Comparison of ENCODE assay signal across 8 mouse cellular contexts in the genomic region with DNA sequence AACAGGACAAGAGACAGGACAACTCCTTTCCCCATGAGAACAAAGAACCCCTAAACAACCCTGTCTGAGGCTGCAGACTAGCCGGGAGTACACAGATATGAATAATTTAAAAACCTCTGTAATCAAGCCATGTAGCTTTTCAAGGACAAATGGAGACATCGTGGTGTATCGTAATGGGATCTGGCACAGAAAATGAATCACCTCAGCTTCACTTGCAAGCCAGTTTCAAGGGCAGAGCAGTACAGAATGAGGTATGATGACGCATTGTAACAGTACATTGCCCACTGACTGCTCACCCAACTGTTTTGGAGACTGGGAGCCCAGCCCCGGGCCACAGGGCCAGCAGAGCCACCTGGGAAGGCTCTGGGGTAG. TPM values are rescaled to one million over a fixed set of nuclear protein-coding genes. Genes with fewer than 3 reads are reported as not detected.
DNase-seq lines count a peak whose midpoint lies in the region; ATAC-seq and TF ChIP-seq lines count a peak whose summit lies in the region.
"Had no signal": no experiment of that assay in that cellular context is flagged by ENCODE, and none has a peak within 500 bp of the region (broad histone marks: within the 10 kb centered on the region; RNA-seq: fewer than 3 reads in every experiment).

No protein-coding gene starts in this region.

- WGBS in lung, postnatal 0 days, result 55% methylated on average over 5 of the region's 5 CpGs
- 78% methylated on average over 5 of the region's 5 CpGs for WGBS in heart, embryonic 12.5 days
- 42% methylated on average over 5 of the region's 5 CpGs for WGBS in intestine, postnatal 0 days
- 65% methylated on average over 5 of the region's 5 CpGs for WGBS in stomach, embryonic 16.5 days

- H3K4me2 ChIP-seq in lung, postnatal 0 days (replicated peaks; ENCODE audit: low read depth, low read length), result no peak overlapping the region
- H3K4me2 ChIP-seq in heart, embryonic 12.5 days, result no peak overlapping the region
- no peak overlapping the region for H3K4me2 ChIP-seq in intestine, postnatal 0 days (replicated peaks; ENCODE audit: low read depth)
- no peak overlapping the region for H3K4me2 ChIP-seq in stomach, embryonic 16.5 days (ENCODE audit: low read depth, low read length)

- ATAC-seq in lung, postnatal 0 days, result peak; percentile 69
- no peak for ATAC-seq in heart, embryonic 12.5 days (ENCODE audit: insufficient number of reproducible peaks, low FRiP score)
- no peak for ATAC-seq in intestine, postnatal 0 days
- no peak for ATAC-seq in stomach, embryonic 16.5 days (ENCODE audit: insufficient read depth, low FRiP score)

- no peak for TF ChIP-seq EP300 in lung, postnatal 0 days (IDR thresholded peaks at IDR 0.05)

- peak; percentile 56 for DNase-seq in lung, postnatal 0 days (ENCODE audit: low spot score)
- DNase-seq in lung, postnatal 36 days, result no peak
- no peak for DNase-seq in right cerebral cortex, postnatal 10 days (ENCODE audit: low spot score in 2 of 2)
- no peak for DNase-seq in right cerebral cortex, postnatal 14 days

- H3K9ac ChIP-seq in lung, postnatal 0 days (replicated peaks; ENCODE audit: low read depth), result no peak overlapping the region
- peak overlapping the region; percentile 26; the same call in 1 of the 2 replicates for H3K9ac ChIP-seq in heart, embryonic 12.5 days
- H3K9ac ChIP-seq in intestine, postnatal 0 days (ENCODE audit: low read depth, low read length), result no peak overlapping the region
- no peak overlapping the region for H3K9ac ChIP-seq in stomach, embryonic 16.5 days (ENCODE audit: low read length)

- no peak overlapping the region for H3K27ac ChIP-seq in lung, postnatal 0 days (ENCODE audit: low read length)
- peak overlapping the region; percentile 55 for H3K27ac ChIP-seq in heart, embryonic 12.5 days (ENCODE audit: poor library complexity, severe bottlenecking)
- peak overlapping the region; percentile 28; the same call in 1 of the 2 replicates for H3K27ac ChIP-seq in intestine, postnatal 0 days (ENCODE audit: low read depth, low read length)
- H3K27ac ChIP-seq in stomach, embryonic 16.5 days (ENCODE audit: low read length), result peak overlapping the region; percentile 68

- TF ChIP-seq CTCF in lung, postnatal 0 days (IDR thresholded peaks at IDR 0.05), result no peak
- TF ChIP-seq CTCF in intestine, postnatal 0 days (IDR thresholded peaks at IDR 0.05; ENCODE audit: low read depth), result no peak

- H3K36me3 ChIP-seq in lung, postnatal 0 days (ENCODE audit: insufficient read depth, low read length), result no peaks in the 10 kb centered on the region
- no peaks in the 10 kb centered on the region for H3K36me3 ChIP-seq in heart, embryonic 12.5 days
- H3K36me3 ChIP-seq in intestine, postnatal 0 days (ENCODE audit: control insufficient read depth, insufficient read depth), result no peaks in the 10 kb centered on the region
- H3K36me3 ChIP-seq in stomach, embryonic 16.5 days (ENCODE audit: control insufficient read depth, insufficient read depth, low read length), result no peaks in the 10 kb centered on the region

- no peaks in the 10 kb centered on the region for H3K27me3 ChIP-seq in lung, postnatal 0 days (replicated peaks; ENCODE audit: insufficient read depth, low read length)
- H3K27me3 ChIP-seq in heart, embryonic 12.5 days (replicated peaks), result no peaks in the 10 kb centered on the region
- H3K27me3 ChIP-seq in intestine, postnatal 0 days (replicated peaks; ENCODE audit: control insufficient read depth, insufficient read depth, low read length), result no peaks in the 10 kb centered on the region
- no peaks in the 10 kb centered on the region for H3K27me3 ChIP-seq in stomach, embryonic 16.5 days (ENCODE audit: control insufficient read depth, insufficient read depth, low read length)

- 0 out of 2 replicates have a peak, but pooled peaks cover 3% of the 10 kb centered on the region for H3K4me1 ChIP-seq in lung, postnatal 0 days (ENCODE audit: insufficient read depth, low read depth, low read length)
- H3K4me1 ChIP-seq in heart, embryonic 12.5 days (replicated peaks), result peaks cover 30% of the 10 kb centered on the region
- 0 out of 2 replicates have a peak, but pooled peaks cover 9% of the 10 kb centered on the region for H3K4me1 ChIP-seq in intestine, postnatal 0 days (replicated peaks; ENCODE audit: control insufficient read depth, insufficient read depth, low read length)
- H3K4me1 ChIP-seq in stomach, embryonic 16.5 days (ENCODE audit: control insufficient read depth, insufficient read depth, low read length), result peaks cover 18% of the 10 kb centered on the region

- H3K9me3 ChIP-seq in lung, postnatal 0 days (ENCODE audit: low read length), result no peaks in the 10 kb centered on the region
- H3K9me3 ChIP-seq in heart, embryonic 12.5 days (replicated peaks), result no peaks in the 10 kb centered on the region
- H3K9me3 ChIP-seq in intestine, postnatal 0 days (ENCODE audit: control insufficient read depth), result no peaks in the 10 kb centered on the region
- no peaks in the 10 kb centered on the region for H3K9me3 ChIP-seq in stomach, embryonic 16.5 days (replicated peaks; ENCODE audit: control insufficient read depth, low read length)

- no peak overlapping the region for H3K4me3 ChIP-seq in lung, postnatal 0 days (ENCODE audit: low read depth, low read length)
- no peak overlapping the region for H3K4me3 ChIP-seq in heart, embryonic 12.5 days
- H3K4me3 ChIP-seq in intestine, postnatal 0 days (ENCODE audit: low read depth, low read length), result no peak overlapping the region
- no peak overlapping the region for H3K4me3 ChIP-seq in stomach, embryonic 16.5 days (replicated peaks; ENCODE audit: low read length)

RNA-seq across cellular contexts. Expression of a gene that starts 28.2 kb away (rescaled TPM):
- not detected in 2 replicates for polyA plus RNA-seq in lung, postnatal 0 days (2015; fragmentation: Nextera tagmentation; extraction: Ambion mirVana)
- polyA plus RNA-seq in heart, embryonic 12.5 days (2016; fragmentation: Nextera tagmentation; extraction: Ambion mirVana), result not detected in 2 replicates
- polyA plus RNA-seq in intestine, postnatal 0 days (2015; fragmentation: Nextera tagmentation; extraction: Ambion mirVana), result 3.8 and 4.7 TPM in 2 replicates
- 0.29 and 0.37 TPM in 2 replicates for polyA plus RNA-seq in stomach, embryonic 16.5 days (2015; fragmentation: Nextera tagmentation; extraction: Ambion mirVana)
- polyA plus RNA-seq: limb, embryonic 11.5 days had no signal

RNA-seq across cellular contexts. Expression of a gene that starts 36.6 kb away (rescaled TPM):
- polyA plus RNA-seq in lung, postnatal 0 days (2015; fragmentation: Nextera tagmentation; extraction: Ambion mirVana), result 0.30 and 0.41 TPM in 2 replicates
- 2.1 and 2.9 TPM in 2 replicates for polyA plus RNA-seq in heart, embryonic 12.5 days (2016; fragmentation: Nextera tagmentation; extraction: Ambion mirVana)
- polyA plus RNA-seq in intestine, postnatal 0 days (2015; fragmentation: Nextera tagmentation; extraction: Ambion mirVana), result 292 and 346 TPM in 2 replicates
- 9.5 and 12.0 TPM in 2 replicates for polyA plus RNA-seq in stomach, embryonic 16.5 days (2015; fragmentation: Nextera tagmentation; extraction: Ambion mirVana)

Comparison
In these comparisons a context has a peak if more than half of its experiments do, and no peak if none do; other contexts are left out.
1. RNA of a gene that starts 36.6 kb away (polyA plus RNA-seq): 292 to 346 TPM in intestine, postnatal 0 days; 9.5 to 12.0 TPM in stomach, embryonic 16.5 days, 2.1 to 2.9 TPM in heart, embryonic 12.5 days and 0.30 to 0.41 TPM in lung, postnatal 0 days; every median in the first group is over 10 times any median in the second.